Mouse (Mus musculus) lung, postnatal 0 days (tissue): ENCODE results near the gene Milr1.

Experiments used
- CTCF ChIP-seq: IDR thresholded peaks from 2 replicates; pipeline ENCODE4 v1.5.1; 2016; ENCODE audit warnings: antibody characterized with exemption, mild to moderate bottlenecking
- EP300 ChIP-seq: IDR thresholded peaks from 2 replicates; pipeline ENCODE4 v1.6.1; 2016; ENCODE audit warnings: antibody characterized with exemption, mild to moderate bottlenecking, control low read depth

DNA sequence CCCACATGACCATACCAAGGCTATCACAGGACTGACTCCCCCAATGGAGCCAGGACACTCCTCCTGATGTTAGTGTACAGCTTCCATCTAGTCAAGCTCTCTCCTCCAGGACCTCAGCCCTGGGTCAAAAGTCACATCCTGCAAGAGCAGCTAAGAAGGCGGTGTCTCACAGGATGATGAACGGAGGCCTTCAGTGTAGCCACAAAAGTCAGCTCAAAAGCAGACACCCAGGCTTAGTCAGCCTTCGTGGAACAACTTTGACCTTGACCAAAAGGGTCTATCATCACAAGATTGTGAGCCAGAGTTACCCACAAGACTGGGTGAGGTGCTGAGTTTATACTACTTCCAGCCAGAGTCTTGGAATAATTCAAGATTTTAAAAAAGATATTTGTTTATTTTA lies 43.2 kb upstream of the Milr1 start:
- TF ChIP-seq CTCF (no peak), EP300 (no peak)
